Mouse (Mus musculus) embryonic facial prominence, embryonic 12.5 days (tissue): ENCODE data around the gene Gm35549. TPM values are rescaled to one million over a fixed set of nuclear protein-coding genes. Genes with fewer than 3 reads are reported as not detected.

Source experiments
- ATAC-seq: fragments of 200-750 bp; cut with Nextera tagmentation; 2 replicates; pipeline ENCODE4 v1.8.0; 2017; ENCODE audit not compliant: insufficient number of reproducible peaks, insufficient read depth, low FRiP score, low TSS enrichment
- H3K27ac ChIP-seq: fragments of 300-500 bp; sonication (generic); 2 replicates; pipeline ENCODE4 v1.5.1; 2016; ENCODE audit warnings: mild to moderate bottlenecking
- H3K27me3 ChIP-seq: fragments of 300-500 bp; sonication (generic); 2 replicates; pipeline ENCODE4 v1.6.1; 2016; ENCODE audit warnings: mild to moderate bottlenecking, moderate library complexity
- H3K36me3 ChIP-seq: fragments of 300-500 bp; sonication (generic); 2 replicates; pipeline ENCODE4 v1.6.1; 2016; ENCODE audit warnings: mild to moderate bottlenecking
- H3K4me1 ChIP-seq: fragments of 300-500 bp; sonication (generic); 2 replicates; pipeline ENCODE4 v1.6.1; 2016
- H3K4me2 ChIP-seq: fragments of 300-500 bp; sonication (generic); replicated peaks from 2 replicates; pipeline ENCODE4 v1.6.1; 2016; ENCODE audit warnings: mild to moderate bottlenecking, moderate library complexity
- H3K4me3 ChIP-seq: fragments of 300-500 bp; sonication (generic); 2 replicates; pipeline ENCODE4 v1.5.1; 2016; ENCODE audit warnings: mild to moderate bottlenecking
- H3K9ac ChIP-seq: fragments of 300-500 bp; sonication (generic); 2 replicates; pipeline ENCODE4 v1.6.1; 2016; ENCODE audit warnings: mild to moderate bottlenecking, moderate library complexity
- H3K9me3 ChIP-seq: fragments of 300-500 bp; sonication (generic); 2 replicates; pipeline ENCODE4 v1.6.1; 2016; ENCODE audit warnings: mild to moderate bottlenecking, moderate library complexity
- WGBS: fragments of 180-500 bp; shearing (Covaris S2); methylation state at CpG from one replicate; pipeline ENCODE4 v1.1.7; 2016; 5-methylcytosine and 5-hydroxymethylcytosine counted together
- polyA plus RNA-seq: library from polyadenylated mRNA; unstranded; fragments of >200 nt; fragmentation: Nextera tagmentation; extraction: Ambion mirVana; gene quantifications from 2 replicates; pipeline ENCODE4 v1.2.1, GENCODE M21; 2016

The Gm35549 gene
- polyA plus RNA-seq, 1 experiment from 2014 or later: 0.55 TPM

- Histone ChIP-seq H3K4me2 (no peak overlapping the region), H3K4me3 (no peak overlapping the region), H3K4me1 (no peaks in the 10 kb centered on the region), H3K9me3 (no peaks in the 10 kb centered on the region), H3K36me3 (peaks cover 31% of the 10 kb centered on the region), H3K27me3 (no peaks in the 10 kb centered on the region), H3K9ac (no peak overlapping the region), H3K27ac (no peak overlapping the region)
- ATAC-seq: no peak
- WGBS: 84% methylated on average over 5 of the region's 5 CpGs
Observed at GRCm38 (mm10) chr9:122823374-122824017, 20.3 kb downstream of the Gm35549 start.

- Histone ChIP-seq H3K27me3 (no peaks in the 10 kb centered on the region), H3K27ac (no peak overlapping the region), H3K36me3 (peaks cover 22% of the 10 kb centered on the region), H3K4me2 (no peak overlapping the region), H3K4me1 (no peaks in the 10 kb centered on the region), H3K4me3 (no peak overlapping the region), H3K9ac (no peak overlapping the region), H3K9me3 (no peaks in the 10 kb centered on the region)
- 84% methylated on average over 4 of the region's 4 CpGs for WGBS
- no peak for ATAC-seq
Observed at GRCm38 (mm10) chr9:122815239-122815851, 28.5 kb downstream of the Gm35549 start.

GRCm38 (mm10) chr9:122814775-122815174 is 29.1 kb downstream of the Gm35549 start:
- H3K9ac ChIP-seq: no peak overlapping the region
- H3K36me3 ChIP-seq: peaks cover 17% of the 10 kb centered on the region; the same call in 1 of the 2 replicates
- H3K4me1 ChIP-seq: no peaks in the 10 kb centered on the region
- no peak overlapping the region for H3K4me2 ChIP-seq
- no peaks in the 10 kb centered on the region for H3K9me3 ChIP-seq
- H3K4me3 ChIP-seq: no peak overlapping the region
- no peaks in the 10 kb centered on the region for H3K27me3 ChIP-seq
- H3K27ac ChIP-seq: no peak overlapping the region
- 92% methylated on average over 2 of the region's 2 CpGs for WGBS
- no peak for ATAC-seq

DNA sequence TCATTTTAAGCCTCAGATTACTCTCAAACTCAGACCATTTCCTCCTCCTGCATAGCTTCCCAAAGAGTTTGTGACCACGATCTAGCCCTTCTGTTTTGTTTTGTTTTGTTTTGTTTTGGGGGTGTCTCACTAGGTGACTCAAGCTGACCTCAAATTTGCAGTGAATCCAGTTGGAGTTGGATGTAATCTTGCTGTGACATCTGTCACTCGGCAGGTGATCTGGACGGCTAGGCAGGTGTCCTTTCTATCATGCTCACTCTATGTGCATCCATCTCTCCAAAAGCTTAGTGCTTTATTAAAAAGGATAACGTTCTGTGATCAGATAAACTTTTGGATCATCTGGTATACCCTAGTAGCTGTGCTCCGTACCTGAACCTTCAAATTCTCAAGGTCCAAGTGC is 31.4 kb downstream of the Gm35549 start:
- Histone ChIP-seq H3K36me3 (peaks cover 17% of the 10 kb centered on the region; the same call in 1 of the 2 replicates), H3K27ac (no peak overlapping the region), H3K9ac (no peak overlapping the region), H3K4me1 (no peaks in the 10 kb centered on the region), H3K4me3 (no peak overlapping the region), H3K9me3 (no peaks in the 10 kb centered on the region), H3K27me3 (no peaks in the 10 kb centered on the region), H3K4me2 (no peak overlapping the region)
- ATAC-seq: no peak
- WGBS: 87% methylated on average over 5 of the region's 5 CpGs

- no peak overlapping the region for H3K9ac ChIP-seq
Observed at GRCm38 (mm10) chr9:122810212-122810611, 33.6 kb downstream of the Gm35549 start.

DNA sequence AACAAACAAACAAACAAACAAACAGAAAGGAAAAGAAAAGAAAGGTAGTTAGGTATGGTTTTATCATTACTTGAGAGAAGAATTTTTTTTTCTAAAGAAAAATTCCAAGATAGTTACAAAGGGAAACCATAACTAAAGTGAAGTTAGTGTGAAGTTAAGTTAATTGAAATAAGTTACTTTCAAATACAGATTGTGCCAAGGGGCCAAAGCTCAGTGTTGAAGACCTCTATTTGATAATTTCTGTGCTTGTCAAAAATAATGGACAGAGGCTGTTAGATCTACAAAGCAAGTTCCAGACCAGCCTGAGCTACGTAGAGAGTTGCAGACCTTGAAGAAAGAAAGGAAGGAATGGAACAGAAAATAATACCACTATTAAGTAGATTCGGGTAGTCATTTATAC is 36.6 kb downstream of the Gm35549 start:
- H3K4me2 ChIP-seq: no peak overlapping the region
- no peak overlapping the region for H3K27ac ChIP-seq
- H3K27me3 ChIP-seq: no peaks in the 10 kb centered on the region
- no peak overlapping the region for H3K9ac ChIP-seq
- ATAC-seq: no peak
- 86% methylated on average over 2 of the region's 2 CpGs for WGBS
- no peak overlapping the region for H3K4me3 ChIP-seq
- H3K36me3 ChIP-seq: no peaks in the 10 kb centered on the region
- H3K9me3 ChIP-seq: no peaks in the 10 kb centered on the region
- H3K4me1 ChIP-seq: peaks cover 5% of the 10 kb centered on the region; the same call in 1 of the 2 replicates

More at GRCm38 (mm10) chr9:122810212-122810611, 33.6 kb downstream of the Gm35549 start:
- peaks cover 12% of the 10 kb centered on the region; the same call in 1 of the 2 replicates for H3K36me3 ChIP-seq
- H3K4me2 ChIP-seq: no peak overlapping the region
- WGBS: 90% methylated on average over 3 of the region's 3 CpGs
- ATAC-seq: no peak
- no peak overlapping the region for H3K4me3 ChIP-seq
- no peaks in the 10 kb centered on the region for H3K27me3 ChIP-seq
- H3K9me3 ChIP-seq: no peaks in the 10 kb centered on the region
- H3K27ac ChIP-seq: no peak overlapping the region
- H3K4me1 ChIP-seq: peaks cover 5% of the 10 kb centered on the region; the same call in 1 of the 2 replicates

GRCm38 (mm10) chr9:122805845-122806341 is 37.9 kb downstream of the Gm35549 start:
- no peak; the same call in 1 of the 2 replicates for ATAC-seq
- peak overlapping the region; percentile 72 for H3K9ac ChIP-seq
- 11% methylated on average over 10 of the region's 10 CpGs for WGBS

DNA sequence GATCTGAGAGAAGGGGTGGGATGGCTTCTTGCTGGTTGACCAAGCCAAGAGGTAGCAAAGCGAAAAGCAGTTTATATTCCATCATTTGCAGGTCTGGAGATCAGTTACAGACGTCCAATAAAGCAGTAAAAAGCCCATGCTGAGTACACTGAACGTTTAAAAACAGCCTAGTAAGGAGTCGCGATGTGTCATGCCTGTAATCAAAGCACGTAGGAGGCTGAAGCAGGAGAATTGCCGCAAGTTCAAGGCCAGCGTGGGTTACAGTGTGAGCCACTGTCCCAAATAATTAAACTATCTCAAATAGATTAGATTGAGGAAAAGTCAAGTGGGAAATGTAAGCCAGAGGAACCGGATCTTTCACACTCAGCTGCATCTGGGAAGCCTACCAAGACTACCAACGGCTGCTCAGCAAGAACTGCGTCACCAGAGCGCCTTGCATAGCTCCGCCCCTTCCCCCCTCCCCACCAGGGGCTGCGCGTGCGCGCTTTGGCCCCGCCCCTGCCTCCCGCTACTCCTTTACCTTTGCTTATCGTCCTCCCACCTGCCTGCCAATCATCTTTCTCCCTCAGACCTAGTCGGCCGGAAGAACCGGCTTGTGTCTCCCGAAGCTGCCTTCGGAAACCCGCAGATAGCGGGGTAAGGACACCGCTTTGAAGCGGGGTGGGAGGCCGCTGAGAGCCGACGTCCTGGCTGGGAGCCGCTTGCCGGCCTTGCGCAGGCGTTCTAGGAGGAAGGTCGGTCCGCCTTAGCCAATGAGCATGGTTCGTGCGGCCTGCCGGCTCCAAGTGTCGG is 38.6 kb downstream of the Gm35549 start, which contains the start of gene Tcaim:
Tcaim (plus strand) TSS at position 487 of the 792 bp plus-strand sequence.
- WGBS: 6% methylated on average over 42 of the region's 42 CpGs
- no peaks in the 10 kb centered on the region for H3K9me3 ChIP-seq

More at GRCm38 (mm10) chr9:122805845-122806341, 37.9 kb downstream of the Gm35549 start:
- peaks cover 5% of the 10 kb centered on the region; the same call in 1 of the 2 replicates for H3K4me1 ChIP-seq
- peak overlapping the region; percentile 90 for H3K4me2 ChIP-seq
- H3K27me3 ChIP-seq: no peaks in the 10 kb centered on the region
- peak overlapping the region; percentile 90 for H3K27ac ChIP-seq
- H3K4me3 ChIP-seq: peak overlapping the region; percentile 64
- H3K36me3 ChIP-seq: no peaks in the 10 kb centered on the region
- H3K9me3 ChIP-seq: no peaks in the 10 kb centered on the region

DNA sequence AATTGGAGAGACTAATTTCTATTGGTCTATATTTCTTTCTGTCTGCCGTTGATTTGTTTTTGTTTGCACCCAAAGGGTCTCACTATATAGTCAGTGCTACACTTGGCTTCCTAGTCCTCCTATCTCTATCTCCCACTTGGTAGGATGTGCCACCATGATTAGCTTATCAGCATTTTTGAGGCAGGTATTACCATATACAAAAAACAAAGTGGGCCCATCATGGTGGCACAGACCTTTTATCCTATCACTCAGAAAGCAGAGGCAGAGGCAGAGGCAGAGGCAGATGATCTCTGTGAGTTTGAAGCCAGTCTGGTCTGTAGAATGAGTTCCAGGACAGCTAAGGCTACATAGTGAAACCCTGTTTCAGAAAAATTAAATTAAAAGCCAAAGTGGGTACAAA is 57.3 kb downstream of the Gm35549 start:
- Histone ChIP-seq H3K4me3 (no peak overlapping the region), H3K9me3 (no peaks in the 10 kb centered on the region), H3K36me3 (no peaks in the 10 kb centered on the region), H3K4me2 (no peak overlapping the region), H3K9ac (no peak overlapping the region), H3K4me1 (no peaks in the 10 kb centered on the region), H3K27ac (no peak overlapping the region), H3K27me3 (no peaks in the 10 kb centered on the region)
- no peak for ATAC-seq
- WGBS: 89% methylated on average over 1 of the region's 1 CpGs

More for the DNA sequence above, 38.6 kb downstream of the Gm35549 start, which contains the start of gene Tcaim:
- Histone ChIP-seq H3K4me2 (peak within 1 kb of the TSS; percentile 90), H3K9ac (peak within 1 kb of the TSS; percentile 72), H3K27me3 (no peaks in the 10 kb centered on the region), H3K4me1 (peaks cover 5% of the 10 kb centered on the region; the same call in 1 of the 2 replicates), H3K36me3 (no peaks in the 10 kb centered on the region), H3K27ac (peak within 1 kb of the TSS; percentile 90), H3K4me3 (peak within 1 kb of the TSS; percentile 64)
- ATAC-seq: peak; percentile 96

DNA sequence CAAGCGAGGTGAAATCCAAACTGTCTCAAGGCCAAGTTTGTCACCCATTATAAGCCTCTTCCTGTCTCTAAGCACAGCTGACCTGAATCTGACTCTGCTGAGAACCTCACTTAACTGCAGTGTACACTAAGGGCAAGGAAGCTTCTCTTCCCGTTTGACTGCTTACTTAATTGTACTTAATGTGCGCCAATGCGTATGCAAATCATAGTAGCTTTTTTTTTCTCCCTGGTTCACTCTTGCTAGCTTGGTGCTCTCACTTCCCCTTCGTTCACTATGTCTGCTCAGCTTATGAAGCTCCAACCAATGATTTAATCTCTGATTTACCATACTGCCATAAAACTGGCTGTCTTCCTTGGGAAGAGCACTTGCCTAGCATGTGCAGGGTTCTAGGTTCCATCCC is 58.6 kb downstream of the Gm35549 start:
- Histone ChIP-seq H3K27me3 (no peaks in the 10 kb centered on the region), H3K4me1 (no peaks in the 10 kb centered on the region), H3K4me3 (no peak overlapping the region), H3K9me3 (no peaks in the 10 kb centered on the region), H3K36me3 (no peaks in the 10 kb centered on the region), H3K27ac (no peak overlapping the region), H3K9ac (no peak overlapping the region), H3K4me2 (no peak overlapping the region)
- no peak for ATAC-seq
- 76% methylated on average over 5 of the region's 5 CpGs for WGBS
